Mouse (Mus musculus) liver, adult 2 months (tissue): Measurements from ENCODE around the gene Ldb1. TPM values are rescaled to one million over a fixed set of nuclear protein-coding genes. Genes with fewer than 3 reads are reported as not detected.
A peak's percentile ranks its signal among the peaks of the same experiment; 100 is the strongest.

Source experiments
- DNase-seq: peaks from one replicate; pipeline ENCODE4 v3.0.0-alpha.2; 2011; ENCODE audit warnings: low read depth, low spot score; ENCODE audit errors: extremely low read depth
- H3K27ac ChIP-seq: fragments of 200-500 bp; replicated peaks from 2 replicates; pipeline ENCODE4 v1.5.1; 2012; ENCODE audit warnings: low read depth, mild to moderate bottlenecking, control low read depth, inconsistent platforms, low read length; ENCODE audit not compliant: insufficient read depth
- H3K27me3 ChIP-seq: fragments of 200-500 bp; 2 replicates; pipeline ENCODE4 v1.6.1; 2012; ENCODE audit warnings: mild to moderate bottlenecking, moderate library complexity, low read length, inconsistent platforms; ENCODE audit not compliant: control insufficient read depth, insufficient read depth
- H3K36me3 ChIP-seq: fragments of 200-500 bp; 2 replicates; pipeline ENCODE4 v1.6.1; 2012; ENCODE audit warnings: low read length, inconsistent platforms; ENCODE audit not compliant: control insufficient read depth, insufficient read depth
- H3K4me1 ChIP-seq: fragments of 200-500 bp; 2 replicates; pipeline ENCODE4 v1.6.1; 2011; ENCODE audit warnings: low read length; ENCODE audit not compliant: control insufficient read depth, insufficient read depth
- H3K4me3 ChIP-seq: fragments of 200-500 bp; 2 replicates; pipeline ENCODE4 v1.5.1; 2011; ENCODE audit warnings: low read depth, mild to moderate bottlenecking, control low read depth, low read length, moderate library complexity; ENCODE audit not compliant: insufficient read depth
- H3K79me2 ChIP-seq: fragments of 200-500 bp; 2 replicates; pipeline ENCODE4 v1.6.1; 2012; ENCODE audit warnings: inconsistent platforms, mild to moderate bottlenecking, low read length, moderate library complexity; ENCODE audit not compliant: control insufficient read depth, insufficient read depth
- H3K9ac ChIP-seq: fragments of 200-500 bp; 2 replicates; pipeline ENCODE4 v1.6.1; 2012; ENCODE audit warnings: low read depth, mild to moderate bottlenecking, control low read depth, inconsistent platforms, low read length
- CTCF ChIP-seq: fragments of 200-500 bp; IDR thresholded peaks from 2 replicates; pipeline ENCODE4 v1.5.1; 2011; ENCODE audit warnings: low read depth, low read length, control low read depth
- POLR2A ChIP-seq: fragments of 200-500 bp; IDR thresholded peaks from 2 replicates; pipeline ENCODE4 v1.6.1; 2011; ENCODE audit warnings: low read length, control low read depth; ENCODE audit not compliant: insufficient read depth; ENCODE audit errors: extremely low read depth
- WGBS: fragments of 180-500 bp; shearing (Covaris S2); methylation state at CpG from one replicate; pipeline ENCODE4 v1.1.7; 2018; 5-methylcytosine and 5-hydroxymethylcytosine counted together
- polyA plus RNA-seq: library from polyadenylated mRNA; depleted of rRNA; stranded (reverse); fragments of >200 nt; gene quantifications from 2 replicates; pipeline ENCODE4 v1.2.3, GENCODE M21; 2012
- total RNA-seq: library from RNA; depleted of rRNA; stranded (reverse); fragments of >200 nt; gene quantifications from 2 replicates; pipeline ENCODE4 v1.2.3, GENCODE M21; 2014

Gene Ldb1
- total and polyA plus RNA-seq, 2 experiments: 14.9 to 42.1 TPM

- peaks cover 4% of the 10 kb centered on the region for H3K4me1 ChIP-seq
- WGBS: 87% methylated on average over 3 of the region's 3 CpGs
- peaks cover 44% of the 10 kb centered on the region for H3K36me3 ChIP-seq
- H3K79me2 ChIP-seq: peaks cover 6% of the 10 kb centered on the region; the same call in 1 of the 2 replicates
- no peak overlapping the region for H3K4me3 ChIP-seq
- H3K27ac ChIP-seq: no peak overlapping the region
- TF ChIP-seq CTCF: no peak
- TF ChIP-seq POLR2A: no peak
- no peak overlapping the region for H3K9ac ChIP-seq
- no peaks in the 10 kb centered on the region for H3K27me3 ChIP-seq
- no peak for DNase-seq
These were observed 33.5 kb upstream of the Ldb1 start for GRCm38 (mm10) chr19:46078535-46078934.

- peak; percentile 98 for DNase-seq
- Histone ChIP-seq H3K27ac (peak within 1 kb of the TSS; percentile 44), H3K27me3 (no peaks in the 10 kb centered on the region), H3K4me1 (peaks cover 4% of the 10 kb centered on the region), H3K36me3 (peaks cover 29% of the 10 kb centered on the region), H3K4me3 (peak within 1 kb of the TSS; percentile 75), H3K79me2 (peaks cover 6% of the 10 kb centered on the region; the same call in 1 of the 2 replicates), H3K9ac (peak within 1 kb of the TSS; percentile 74)
- TF ChIP-seq POLR2A (0 out of 2 replicates have a peak, but pooled peaks have one; percentile 45), CTCF (no peak)
- under 1% methylated on average over 66 of the region's 66 CpGs for WGBS
These were observed 30.9 kb upstream of the Ldb1 start, which contains the start of gene Nolc1 for GRCm38 (mm10) chr19:46075616-46076607. Gene Nolc1 (plus strand): TSS chr19:46075863.

GRCm38 (mm10) chr19:46074266-46074665 is 29.3 kb upstream of the Ldb1 start:
- Histone ChIP-seq H3K79me2 (peaks cover 6% of the 10 kb centered on the region; the same call in 1 of the 2 replicates), H3K9ac (no peak overlapping the region), H3K36me3 (peaks cover 21% of the 10 kb centered on the region; the same call in 1 of the 2 replicates), H3K27ac (no peak overlapping the region), H3K4me3 (no peak overlapping the region), H3K27me3 (no peaks in the 10 kb centered on the region), H3K4me1 (peaks cover 4% of the 10 kb centered on the region)
- DNase-seq: no peak
- WGBS: 91% methylated on average over 5 of the region's 5 CpGs
- no peak for TF ChIP-seq CTCF
- no peak for TF ChIP-seq POLR2A

- H3K4me3 ChIP-seq: no peak overlapping the region
- 85% methylated on average over 7 of the region's 7 CpGs for WGBS
- H3K27ac ChIP-seq: no peak overlapping the region
- H3K36me3 ChIP-seq: peaks cover 15% of the 10 kb centered on the region; the same call in 1 of the 2 replicates
- no peak for TF ChIP-seq CTCF
- TF ChIP-seq POLR2A: no peak
- no peaks in the 10 kb centered on the region for H3K27me3 ChIP-seq
- H3K4me1 ChIP-seq: peaks cover 4% of the 10 kb centered on the region
- DNase-seq: no peak
- no peak overlapping the region for H3K9ac ChIP-seq
- H3K79me2 ChIP-seq: peaks cover 6% of the 10 kb centered on the region; the same call in 1 of the 2 replicates
These were observed 28.3 kb upstream of the Ldb1 start for GRCm38 (mm10) chr19:46073285-46073684.

- Histone ChIP-seq H3K36me3 (peaks cover 33% of the 10 kb centered on the region), H3K9ac (no peak overlapping the region), H3K27ac (no peak overlapping the region), H3K27me3 (no peaks in the 10 kb centered on the region), H3K4me1 (no peaks in the 10 kb centered on the region), H3K4me3 (no peak overlapping the region), H3K79me2 (no peaks in the 10 kb centered on the region)
- TF ChIP-seq POLR2A (no peak), CTCF (no peak)
- WGBS: 86% methylated on average over 10 of the region's 10 CpGs
- DNase-seq: no peak
These were observed 23.0 kb upstream of the Ldb1 start for GRCm38 (mm10) chr19:46068054-46068453.

- Histone ChIP-seq H3K4me3 (no peak overlapping the region), H3K9ac (no peak overlapping the region), H3K36me3 (peaks cover 15% of the 10 kb centered on the region; the same call in 1 of the 2 replicates), H3K27me3 (no peaks in the 10 kb centered on the region), H3K27ac (no peak overlapping the region), H3K4me1 (peaks cover 3% of the 10 kb centered on the region), H3K79me2 (peaks cover 18% of the 10 kb centered on the region; the same call in 1 of the 2 replicates)
- TF ChIP-seq CTCF (no peak), POLR2A (no peak)
- 23% methylated on average over 6 of the region's 6 CpGs for WGBS
- peak; percentile 35 for DNase-seq
These were observed 15.8 kb upstream of the Ldb1 start for GRCm38 (mm10) chr19:46060845-46061244.
